Mouse (Mus musculus) heart, postnatal 10 days (tissue): Measurements from ENCODE around the gene Ccl25. TPM values are rescaled to one million over a fixed set of nuclear protein-coding genes. Genes with fewer than 3 reads are reported as not detected.

Source experiments
- total RNA-seq, 2 experiments: library from RNA; stranded (reverse); gene quantifications; 2 replicates each; pipeline ENCODE4 v1.2.3; 2021

Ccl25 gene
- total RNA-seq, 2 experiments from 2014 or later, result 4.9 to 6.3 TPM

Other genes starting within 250 kb of the Ccl25 start
- under 1 TPM in 1 of 2 experiments, not detected in 1; 0.19 TPM for gene Cd209f, start 219.4 kb upstream of the Ccl25 start, total RNA-seq
- gene Cd209g, start 191.1 kb upstream of the Ccl25 start, total RNA-seq, result not detected
- 10 to 100 TPM; 23.6 to 24.2 TPM for gene Evi5l, start 158.6 kb upstream of the Ccl25 start, total RNA-seq
- under 1 TPM in 1 of 2 experiments, not detected in 1; 0.05 TPM for gene Prr36, start 107.8 kb upstream of the Ccl25 start, total RNA-seq
- gene Lrrc8e, start 98.4 kb upstream of the Ccl25 start, total RNA-seq, result under 1 TPM; 0.12 to 0.42 TPM
- 10 to 100 TPM; 66.6 to 74.1 TPM for gene Map2k7, start 86.5 kb upstream of the Ccl25 start, total RNA-seq
- gene Gm49320, start 86.3 kb upstream of the Ccl25 start, total RNA-seq, result under 1 TPM in 1 of 2 experiments, not detected in 1; 0.57 TPM
- 1 to 10 TPM; 4.5 to 6.7 TPM for gene Tgfbr3l, start 77.0 kb upstream of the Ccl25 start, total RNA-seq
- gene Snapc2, start 72.1 kb upstream of the Ccl25 start, total RNA-seq, result 10 to 100 TPM; 16.6 to 20.5 TPM
- 1 to 10 TPM; 4.5 to 5.6 TPM for gene Ctxn1, start 65.9 kb upstream of the Ccl25 start, total RNA-seq
- gene Timm44, start 49.3 kb upstream of the Ccl25 start, total RNA-seq, result 100 to 1,000 TPM; 107 to 112 TPM
- gene Elavl1, start 203 bp downstream of the Ccl25 start, total RNA-seq, result 10 to 100 TPM; 71.1 to 83.2 TPM
- 10 to 100 TPM; 45.9 to 65.9 TPM for gene Cers4, start 167.8 kb downstream of the Ccl25 start, total RNA-seq